Mouse (Mus musculus) CD4-positive naive resting alpha-beta T cell, adult 76 days (primary cell): ENCODE data around the gene Gm6040. TPM values are rescaled to one million over a fixed set of nuclear protein-coding genes. Genes with fewer than 3 reads are reported as not detected.

Experiments
- total RNA-seq: library from RNA; stranded (reverse); gene quantifications from one replicate; pipeline ENCODE4 v1.2.4, GENCODE M21; 2023

Gene Gm6040
- total RNA-seq = not detected

DNA sequence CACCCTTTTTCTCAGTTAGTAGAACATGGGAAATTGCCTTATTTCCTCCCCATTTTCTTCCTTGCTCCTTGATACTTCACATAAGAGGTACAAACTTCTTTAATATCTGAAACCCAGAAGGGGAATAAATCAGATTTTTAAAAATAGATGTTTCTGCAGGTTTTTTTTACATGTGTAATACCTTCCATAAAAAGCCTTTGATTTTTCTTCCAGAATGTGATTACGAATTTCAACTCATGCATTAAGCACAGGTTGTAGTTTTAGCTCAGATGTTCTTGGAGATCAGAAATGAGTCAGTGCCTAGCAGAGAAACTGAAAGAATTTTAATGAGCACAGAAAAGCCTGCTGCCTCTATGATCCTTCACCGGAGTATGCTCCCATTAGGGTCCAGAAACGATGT, at the start of gene Gm6040:
Gene Gm6040 (minus strand): TSS at position 101 of the 400 bp plus-strand sequence.

DNA sequence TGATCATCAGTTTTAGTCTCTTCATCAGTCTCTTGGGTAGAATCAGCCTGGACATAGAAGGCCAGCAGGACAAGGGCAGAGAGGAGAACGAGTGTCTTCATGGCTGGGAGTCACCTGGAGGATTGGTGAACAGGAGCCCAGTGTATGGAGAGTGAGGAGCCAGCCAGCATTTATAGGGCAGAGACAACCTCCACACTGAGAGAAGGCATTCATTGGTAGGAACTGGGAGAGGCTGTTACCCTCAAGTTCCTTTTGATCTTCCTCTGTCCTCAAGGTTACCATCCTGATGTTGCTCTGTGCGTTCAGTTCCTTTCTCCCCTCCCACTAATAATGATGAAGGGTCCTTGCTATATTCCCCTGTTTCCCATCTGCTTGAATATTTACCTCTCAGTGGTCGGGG, 22.7 kb upstream of the Gm6040 start, which contains the start of gene AY761185:
Gene AY761185 (minus strand): TSS at position 101 of the 400 bp plus-strand sequence.

GRCm38 (mm10) chr8:20902527-20902926, 19.3 kb downstream of the Gm6040 start, which contains the start of gene Gm15056:
TSS of gene Gm15056 (minus strand) at chr8:20902627.

GRCm38 (mm10) chr8:20892369-20892768, 29.5 kb downstream of the Gm6040 start, which contains the start of gene Defb33:
TSS of gene Defb33 (plus strand) at chr8:20892669.

Other genes with a start within 250 kb of the Gm6040 start
- not detected for gene Defb33, start 29.4 kb downstream of the Gm6040 start, total RNA-seq
- not detected for gene Gm15056, start 19.4 kb downstream of the Gm6040 start, total RNA-seq
- gene AY761185, start 22.6 kb upstream of the Gm6040 start, total RNA-seq = not detected
- not detected for gene Defa21, start 103.5 kb upstream of the Gm6040 start, total RNA-seq
- gene Defa23, start 133.0 kb upstream of the Gm6040 start, total RNA-seq = not detected
- gene Defa35, start 143.0 kb upstream of the Gm6040 start, total RNA-seq = not detected
- not detected for gene Defa25, start 162.4 kb upstream of the Gm6040 start, total RNA-seq
- not detected for gene Gm14851, start 174.0 kb upstream of the Gm6040 start, total RNA-seq
- gene Defa30, start 212.6 kb upstream of the Gm6040 start, total RNA-seq = not detected
- gene Defa22, start 240.2 kb upstream of the Gm6040 start, total RNA-seq = not detected